15 mouse cellular contexts compared by ENCODE assay signal in the genomic region with DNA sequence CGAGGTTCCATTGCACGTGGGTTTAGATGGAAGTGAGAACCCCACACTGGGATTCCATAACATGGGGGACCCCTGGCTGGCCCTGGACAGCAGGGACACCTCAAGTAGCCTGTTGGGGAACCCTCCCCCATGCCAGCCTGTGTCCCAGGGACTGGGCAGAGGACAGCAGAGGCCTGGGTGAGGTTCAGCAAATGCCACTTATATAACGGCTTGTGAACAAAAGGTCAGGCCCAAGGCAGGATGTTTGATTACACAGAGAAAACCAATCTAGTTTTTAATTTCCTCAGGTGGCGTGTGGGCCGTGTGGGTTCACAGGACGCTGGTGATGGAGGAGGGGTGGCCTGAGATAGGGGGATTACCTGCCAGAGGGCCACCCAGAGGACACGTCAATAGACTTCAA.
"Had no signal": no experiment of that assay in that cellular context is flagged by ENCODE, and none has a peak within 500 bp of the region (broad histone marks: within the 10 kb centered on the region; RNA-seq: fewer than 3 reads in every experiment).

No protein-coding gene starts in this region.

- DNase-seq: cerebellum, adult 9-11 months; cerebellum, postnatal 10 days; cerebellum, postnatal 14 days; cerebellum, postnatal 25 days; cerebellum, postnatal 36 days; embryo, embryonic 11 days; forebrain, postnatal 0 days; gastrocnemius, adult 2 months; gastrocnemius, postnatal 10 days; gastrocnemius, postnatal 14 days; gastrocnemius, postnatal 25 days; gastrocnemius, postnatal 36 days; heart, adult 11 months; heart, adult 18-20 months; heart, adult 2 months had no signal
